ENCODE assay signal across 8 mouse cellular contexts in genomic region chr15:89373027-89373761, GRCm38 (mm10). TPM values are rescaled to one million over a fixed set of nuclear protein-coding genes. Genes with fewer than 3 reads are reported as not detected.
DNase-seq lines count a peak whose midpoint lies in the region; ATAC-seq and TF ChIP-seq lines count a peak whose summit lies in the region.

No protein-coding gene starts in this region.

- H3K9ac ChIP-seq in hindbrain, postnatal 0 days (replicated peaks; ENCODE audit: low read length) = peak overlapping the region; percentile 68

- peak overlapping the region; percentile 69 for H3K4me2 ChIP-seq in hindbrain, postnatal 0 days (ENCODE audit: low read depth, low read length)

- no peak; the same call in 1 of the 2 replicates for TF ChIP-seq POLR2A in cortical plate, adult 2 months (IDR thresholded peaks at IDR 0.05; ENCODE audit: extremely low read depth, insufficient read depth, low read length)

- peaks cover 14% of the 10 kb centered on the region for H3K27me3 ChIP-seq in hindbrain, postnatal 0 days (ENCODE audit: insufficient read depth, low read length)

- intact Hi-C loops in left cerebral cortex, adult 2 months (cut with DNase I) = loop anchor here (1.0 to 5.0 kb wide), 3 partner anchors 16 to 94 kb away; partner anchors contain the start of gene Sbf1

- 2% methylated on average over 35 of the region's 35 CpGs for WGBS in hindbrain, postnatal 0 days
- WGBS in macrophage (ENCODE audit: missing documents) = 2% methylated on average over 35 of the region's 35 CpGs

- no peaks in the 10 kb centered on the region for H3K9me3 ChIP-seq in hindbrain, postnatal 0 days (ENCODE audit: low read length)

- H3K27ac ChIP-seq in cortical plate, adult 2 months (ENCODE audit: insufficient read depth, low read length) = peak overlapping the region; percentile 91
- peak overlapping the region; percentile 88 for H3K27ac ChIP-seq in hindbrain, postnatal 0 days
- peak overlapping the region; percentile 98 for H3K27ac ChIP-seq in left cerebral cortex, adult 2 months
- peak overlapping the region; percentile 58 for H3K27ac ChIP-seq in macrophage

- peak; percentile 87 for ATAC-seq in activated CD4-positive, CD25-positive, alpha-beta regulatory T cell, adult 4 months
- peak; percentile 81 for ATAC-seq in hindbrain, postnatal 0 days

- H3K4me1 ChIP-seq in cortical plate, adult 2 months (ENCODE audit: control insufficient read depth, insufficient read depth, low read length) = no peaks in the 10 kb centered on the region
- no peaks in the 10 kb centered on the region; the same call in 1 of the 2 replicates for H3K4me1 ChIP-seq in hindbrain, postnatal 0 days (ENCODE audit: insufficient read depth, low read length)

- H3K4me3 ChIP-seq in cortical plate, adult 2 months (ENCODE audit: insufficient read depth, low read length) = peak overlapping the region; percentile 76
- peak overlapping the region; percentile 66 for H3K4me3 ChIP-seq in hindbrain, postnatal 0 days (ENCODE audit: low read length)
- peak overlapping the region; percentile 83 for H3K4me3 ChIP-seq in left cerebral cortex, adult 2 months
- peak overlapping the region; percentile 45 for H3K4me3 ChIP-seq in macrophage (ENCODE audit: inconsistent target)

- peaks cover 7% of the 10 kb centered on the region; the same call in 1 of the 2 replicates for H3K79me2 ChIP-seq in macrophage (ENCODE audit: inconsistent target)

- DNase-seq in gastrocnemius, adult 8-10 months (ENCODE audit: low spot score in 2 of 2) = peak; percentile 80 to 82
- DNase-seq in hindbrain, postnatal 0 days (ENCODE audit: low spot score) = peak; percentile 86
- peak; percentile 82 to 83 for DNase-seq in left cerebral cortex, adult 2 months (ENCODE audit: extremely low spot score in 1 of 2, low spot score in 2 of 2)
- DNase-seq in right cerebral cortex, adult 18-20 months = peak; percentile 85
- DNase-seq in urinary bladder, adult 2 months (ENCODE audit: low spot score) = peak; percentile 67

- H3K36me3 ChIP-seq in hindbrain, postnatal 0 days (ENCODE audit: insufficient read depth, low read length) = peaks cover 34% of the 10 kb centered on the region
- peaks cover 29% of the 10 kb centered on the region for H3K36me3 ChIP-seq in macrophage (ENCODE audit: inconsistent target)

- TF ChIP-seq CTCF in cortical plate, adult 2 months (IDR thresholded peaks at IDR 0.05; ENCODE audit: extremely low read depth, insufficient read depth, low read length) = peak; percentile 64
- TF ChIP-seq CTCF in hindbrain, postnatal 0 days (IDR thresholded peaks at IDR 0.05; ENCODE audit: low read depth) = peak; percentile 71
- TF ChIP-seq CTCF in left cerebral cortex, adult 2 months (IDR thresholded peaks at IDR 0.05) = peak; percentile 63

RNA-seq across cellular contexts. Expression of gene Sco2, which starts 0.5 kb away (rescaled TPM):
- 1 to 10 TPM; 2.1 to 4.9 TPM for polyA plus RNA-seq in activated CD4-positive, CD25-positive, alpha-beta regulatory T cell, adult 4 months (2017; shearing (Covaris generic))
- polyA plus RNA-seq in cortical plate, adult 2 months (2012; rRNA removed) = 35.2 and 36.9 TPM in 2 replicates
- total RNA-seq in gastrocnemius, adult 8-10 months (2022) = 10 to 100 TPM; 13.1 to 15.5 (median 14.1) TPM
- total RNA-seq in hindbrain, postnatal 0 days (2014; rRNA removed) = 28.5 and 52.6 TPM in 2 replicates
- 22.9 and 24.3 TPM in 2 replicates for polyA plus RNA-seq in hindbrain, postnatal 0 days (2015; fragmentation: Nextera tagmentation; extraction: Ambion mirVana)
- total RNA-seq in left cerebral cortex, adult 2 months (2021) = 10 to 100 TPM; 28.5 to 29.1 TPM
- total RNA-seq in macrophage (2018; cell fraction: chromatin; rRNA removed) = 1 to 10 TPM in 20 of 26 experiments, under 1 TPM in 2, not detected in 4; 0.90 to 5.9 (median 2.2) TPM
- 10 to 100 TPM; 10.7 to 28.9 (median 17.2) TPM for total RNA-seq in macrophage (2018; cell fraction: cytosol; rRNA removed)
- total RNA-seq in macrophage (2018; cell fraction: nucleus; rRNA removed) = 10 to 100 TPM in 5 of 26 experiments, 1 to 10 TPM in 21; 3.4 to 16.4 (median 7.6) TPM
- 8.7 to 28.2 TPM (median 22.9 TPM) in 3 replicates for polyA plus RNA-seq in macrophage (2018)
- polyA plus RNA-seq in urinary bladder, adult 2 months (2012; rRNA removed) = 18.8 and 23.2 TPM in 2 replicates

RNA-seq across cellular contexts. Expression of gene Tymp, which starts 3.6 kb away (rescaled TPM):
- polyA plus RNA-seq in activated CD4-positive, CD25-positive, alpha-beta regulatory T cell, adult 4 months (2017; shearing (Covaris generic)) = under 1 TPM; 0.61 to 0.74 TPM
- polyA plus RNA-seq in cortical plate, adult 2 months (2012; rRNA removed) = 3.1 and 3.7 TPM in 2 replicates
- under 1 TPM; 0.34 to 0.51 (median 0.47) TPM for total RNA-seq in gastrocnemius, adult 8-10 months (2022)
- total RNA-seq in hindbrain, postnatal 0 days (2014; rRNA removed) = 7.8 and 8.9 TPM in 2 replicates
- 3.6 and 3.9 TPM in 2 replicates for polyA plus RNA-seq in hindbrain, postnatal 0 days (2015; fragmentation: Nextera tagmentation; extraction: Ambion mirVana)
- total RNA-seq in left cerebral cortex, adult 2 months (2021) = 1 to 10 TPM in 1 of 2 experiments, under 1 TPM in 1; 0.77 to 2.1 TPM
- total RNA-seq in macrophage (2018; cell fraction: chromatin; rRNA removed) = not detected
- total RNA-seq in macrophage (2018; cell fraction: cytosol; rRNA removed) = 1 to 10 TPM in 5 of 26 experiments, under 1 TPM in 21; 0.34 to 1.5 (median 0.81) TPM
- 1 to 10 TPM in 1 of 26 experiments, under 1 TPM in 9, not detected in 16; 0.33 to 1.0 (median 0.61) TPM for total RNA-seq in macrophage (2018; cell fraction: nucleus; rRNA removed)
- 0.43 to 1.6 TPM (median 0.93 TPM) in 3 replicates for polyA plus RNA-seq in macrophage (2018)
- 1.7 and 1.8 TPM in 2 replicates for polyA plus RNA-seq in urinary bladder, adult 2 months (2012; rRNA removed)

RNA-seq across cellular contexts. Expression of gene Odf3b, which starts 5.9 kb away (rescaled TPM):
- polyA plus RNA-seq in activated CD4-positive, CD25-positive, alpha-beta regulatory T cell, adult 4 months (2017; shearing (Covaris generic)) = 1 to 10 TPM; 1.2 to 1.9 TPM
- 5.4 and 5.6 TPM in 2 replicates for polyA plus RNA-seq in cortical plate, adult 2 months (2012; rRNA removed)
- total RNA-seq in gastrocnemius, adult 8-10 months (2022) = 1 to 10 TPM in 1 of 4 experiments, under 1 TPM in 2, not detected in 1; 0.41 to 1.5 (median 0.72) TPM
- 0.43 and 7.2 TPM in 2 replicates for total RNA-seq in hindbrain, postnatal 0 days (2014; rRNA removed)
- polyA plus RNA-seq in hindbrain, postnatal 0 days (2015; fragmentation: Nextera tagmentation; extraction: Ambion mirVana) = 5.4 and 7.0 TPM in 2 replicates
- total RNA-seq in left cerebral cortex, adult 2 months (2021) = 1 to 10 TPM; 1.1 to 1.8 TPM
- not detected for total RNA-seq in macrophage (2018; cell fraction: chromatin; rRNA removed)
- total RNA-seq in macrophage (2018; cell fraction: cytosol; rRNA removed) = not detected
- total RNA-seq in macrophage (2018; cell fraction: nucleus; rRNA removed) = not detected
- not detected in 3 replicates for polyA plus RNA-seq in macrophage (2018)
- polyA plus RNA-seq in urinary bladder, adult 2 months (2012; rRNA removed) = 2.7 and 3.0 TPM in 2 replicates

RNA-seq across cellular contexts. Expression of gene Klhdc7b, which starts 11.5 kb away (rescaled TPM):
- under 1 TPM in 1 of 2 experiments, not detected in 1; 0.23 TPM for polyA plus RNA-seq in activated CD4-positive, CD25-positive, alpha-beta regulatory T cell, adult 4 months (2017; shearing (Covaris generic))
- polyA plus RNA-seq in cortical plate, adult 2 months (2012; rRNA removed) = 0.71 and 0.85 TPM in 2 replicates
- total RNA-seq in gastrocnemius, adult 8-10 months (2022) = not detected
- 0.26 and 0.40 TPM in 2 replicates for total RNA-seq in hindbrain, postnatal 0 days (2014; rRNA removed)
- 0.04 TPM in 1 of 2 replicates, not detected in the other for polyA plus RNA-seq in hindbrain, postnatal 0 days (2015; fragmentation: Nextera tagmentation; extraction: Ambion mirVana)
- total RNA-seq in left cerebral cortex, adult 2 months (2021) = under 1 TPM; 0.35 to 0.72 TPM
- not detected for total RNA-seq in macrophage (2018; cell fraction: chromatin; rRNA removed)
- total RNA-seq in macrophage (2018; cell fraction: cytosol; rRNA removed) = not detected
- not detected for total RNA-seq in macrophage (2018; cell fraction: nucleus; rRNA removed)
- polyA plus RNA-seq in macrophage (2018) = not detected in 3 replicates
- not detected in 2 replicates for polyA plus RNA-seq in urinary bladder, adult 2 months (2012; rRNA removed)

RNA-seq across cellular contexts. Expression of gene Ncaph2, which starts 17.7 kb away (rescaled TPM):
- polyA plus RNA-seq in activated CD4-positive, CD25-positive, alpha-beta regulatory T cell, adult 4 months (2017; shearing (Covaris generic)) = 100 to 1,000 TPM; 141 to 171 TPM
- 119 TPM in 2 replicates for polyA plus RNA-seq in cortical plate, adult 2 months (2012; rRNA removed)
- 10 to 100 TPM; 43.4 to 46.6 (median 45.1) TPM for total RNA-seq in gastrocnemius, adult 8-10 months (2022)
- total RNA-seq in hindbrain, postnatal 0 days (2014; rRNA removed) = 79.1 and 106 TPM in 2 replicates
- polyA plus RNA-seq in hindbrain, postnatal 0 days (2015; fragmentation: Nextera tagmentation; extraction: Ambion mirVana) = 97.1 and 99.1 TPM in 2 replicates
- 100 to 1,000 TPM; 108 TPM for total RNA-seq in left cerebral cortex, adult 2 months (2021)
- 100 to 1,000 TPM in 15 of 26 experiments, 10 to 100 TPM in 11; 46.3 to 230 (median 112) TPM for total RNA-seq in macrophage (2018; cell fraction: chromatin; rRNA removed)
- total RNA-seq in macrophage (2018; cell fraction: cytosol; rRNA removed) = 10 to 100 TPM; 30.0 to 46.2 (median 38.9) TPM
- total RNA-seq in macrophage (2018; cell fraction: nucleus; rRNA removed) = 10 to 100 TPM; 24.0 to 80.6 (median 40.6) TPM
- 37.1 to 52.3 TPM (median 40.4 TPM) in 3 replicates for polyA plus RNA-seq in macrophage (2018)
- polyA plus RNA-seq in urinary bladder, adult 2 months (2012; rRNA removed) = 95.7 and 112 TPM in 2 replicates

Comparison
In these comparisons a context has a peak if more than half of its experiments do, and no peak if none do; other contexts are left out.
1. Peak in every context shown above with its lines: DNase-seq, ATAC-seq, H3K4me3 ChIP-seq and H3K27ac ChIP-seq.